Mouse (Mus musculus) cerebellum, adult 18-20 months (tissue): Measurements from ENCODE around the gene Cryl1.

Experiments used
- DNase-seq, 2 experiments: peaks; one replicate each; pipeline ENCODE4 v3.0.0; 2021

Cryl1 gene

DNA sequence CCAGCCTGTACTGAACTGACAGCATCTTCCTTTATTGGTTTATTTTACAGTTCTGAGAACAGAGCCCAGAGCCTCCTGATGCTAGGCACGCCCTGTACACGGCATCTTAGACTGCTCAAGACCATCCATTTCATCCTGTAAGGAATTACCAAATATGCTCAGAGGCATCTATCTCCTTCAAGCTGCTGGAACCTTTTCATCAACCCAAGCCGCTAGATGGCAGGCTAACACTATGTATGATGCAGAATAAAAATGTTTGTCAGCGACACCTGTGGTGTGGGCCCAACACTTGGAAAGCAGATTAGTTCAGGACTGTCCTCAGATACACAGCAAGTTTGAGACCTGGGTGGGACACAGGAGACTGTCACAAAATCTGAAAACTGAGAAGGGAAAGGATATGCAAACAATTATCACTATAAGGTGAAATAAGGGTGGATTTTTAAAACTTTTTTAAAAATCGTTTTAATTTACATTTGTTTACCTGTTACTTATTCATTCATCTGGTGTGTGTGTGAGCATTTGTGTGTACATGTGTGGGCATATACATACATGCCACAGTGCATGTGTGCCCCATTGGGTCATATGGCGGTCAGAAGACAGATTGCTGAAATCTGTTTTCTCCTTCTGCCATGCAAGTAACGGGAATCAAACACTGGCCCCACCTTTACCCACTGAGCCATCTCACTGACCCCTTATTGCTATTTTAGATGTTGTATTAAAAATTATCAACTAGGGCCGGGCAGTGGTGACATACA lies 25.8 kb downstream of the Cryl1 start:
- DNase-seq, result peak; percentile 76 to 81

- DNase-seq, result no peak
These were observed 31.0 kb downstream of the Cryl1 start for GRCm38 (mm10) chr14:57367327-57367726.

DNA sequence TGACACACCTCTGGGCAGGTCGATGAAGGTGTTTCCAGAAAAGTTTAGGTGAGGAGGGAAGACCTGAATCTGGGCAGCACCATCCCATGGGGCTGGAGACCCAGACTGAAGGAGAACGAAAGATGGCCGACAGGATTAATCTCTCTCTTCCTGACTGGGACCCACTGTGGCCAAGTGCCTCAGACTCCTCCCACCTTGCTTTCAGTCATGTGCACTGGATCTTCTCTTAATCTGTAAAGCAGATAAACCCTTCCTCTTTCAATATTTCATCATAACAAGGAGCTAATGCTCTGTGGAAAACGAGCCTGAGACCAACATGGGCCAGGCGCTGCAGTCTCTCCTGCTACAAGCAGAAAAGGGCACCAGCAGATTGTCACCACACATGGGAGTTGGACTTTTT lies 31.6 kb downstream of the Cryl1 start:
- no peak for DNase-seq

GRCm38 (mm10) chr14:57365341-57365740 lies 33.0 kb downstream of the Cryl1 start:
- no peak for DNase-seq

GRCm38 (mm10) chr14:57363833-57364232 lies 34.5 kb downstream of the Cryl1 start:
- DNase-seq, result no peak

GRCm38 (mm10) chr14:57362726-57363660 lies 35.3 kb downstream of the Cryl1 start:
- DNase-seq, result peak; percentile 64 to 67

GRCm38 (mm10) chr14:57357030-57357429 lies 41.3 kb downstream of the Cryl1 start:
- no peak for DNase-seq

GRCm38 (mm10) chr14:57351521-57352235 lies 46.7 kb downstream of the Cryl1 start:
- DNase-seq, result no peak

DNA sequence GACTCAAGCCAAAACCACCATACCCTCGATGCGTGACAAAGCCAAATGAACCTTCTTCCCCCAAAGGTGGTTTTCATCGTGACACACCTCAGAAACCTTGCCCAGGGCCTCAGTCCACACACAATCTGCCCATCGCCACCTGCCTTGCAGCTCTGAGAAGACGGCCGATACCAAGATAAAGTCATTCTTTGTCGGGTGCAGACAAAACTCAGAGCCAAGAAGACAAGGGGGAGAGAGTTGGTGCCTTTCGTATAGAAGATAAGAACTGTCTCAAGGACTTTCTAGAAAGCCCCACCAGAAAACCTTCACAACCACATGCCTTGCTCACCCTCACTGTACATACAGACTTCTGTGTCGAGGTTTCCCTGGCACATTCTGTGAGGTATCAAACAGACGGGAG lies 48.4 kb downstream of the Cryl1 start:
- DNase-seq, result no peak

DNA sequence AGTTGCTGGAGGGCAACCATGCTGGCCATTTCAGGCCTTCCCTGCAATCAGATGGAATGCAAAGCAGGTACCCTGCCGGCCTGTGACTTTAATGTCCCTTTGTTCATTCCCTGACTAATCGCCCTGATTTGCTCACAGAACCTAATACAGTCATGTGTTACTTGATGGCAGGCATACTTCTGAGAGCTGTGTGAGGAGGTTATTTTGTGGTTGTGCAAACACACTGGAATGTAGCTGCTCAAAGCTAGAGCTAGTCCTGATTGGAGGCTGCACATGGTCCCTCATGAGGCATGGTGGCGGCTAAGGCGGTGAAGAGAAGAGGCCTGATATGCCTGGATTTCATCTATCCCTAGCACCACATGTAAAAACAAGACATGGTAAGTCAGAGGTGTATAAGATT lies 50.2 kb downstream of the Cryl1 start:
- no peak for DNase-seq

GRCm38 (mm10) chr14:57346135-57346534 lies 52.2 kb downstream of the Cryl1 start:
- DNase-seq, result no peak

- DNase-seq, result no peak
These were observed 53.4 kb downstream of the Cryl1 start for GRCm38 (mm10) chr14:57344781-57345492.

DNA sequence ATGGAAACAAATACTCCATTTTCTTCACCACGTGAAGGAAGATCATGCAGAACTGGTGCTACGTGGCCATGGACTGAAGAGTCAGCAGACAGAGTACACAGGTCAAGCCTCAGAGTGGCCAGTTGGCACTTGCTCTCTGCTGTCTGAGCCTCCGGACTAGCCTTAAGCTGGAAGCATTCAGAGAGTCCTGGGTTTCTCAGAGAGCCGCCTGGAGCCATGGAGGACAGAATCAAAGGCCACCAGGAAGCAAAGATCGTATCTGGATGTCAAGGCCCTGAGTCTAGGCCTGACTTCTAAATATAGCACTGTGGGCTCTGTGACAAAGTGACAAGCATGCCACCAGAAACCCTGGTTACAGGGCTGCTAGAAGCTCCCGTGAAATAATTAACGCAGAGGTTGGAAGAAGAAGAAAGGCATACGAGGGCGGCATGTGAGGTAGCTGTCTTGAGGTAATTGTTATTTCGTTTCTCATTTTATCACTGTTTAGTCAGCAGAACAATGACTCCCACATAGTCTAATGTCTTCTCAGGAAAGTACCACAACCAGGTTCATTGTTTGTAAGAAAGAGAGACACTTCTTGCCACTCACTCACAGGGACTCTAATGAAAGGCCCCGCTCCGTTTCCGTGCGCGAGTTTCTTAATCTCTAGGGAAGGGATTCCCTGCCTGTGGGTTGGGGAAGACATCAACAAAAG lies 55.1 kb downstream of the Cryl1 start:
- no peak for DNase-seq

GRCm38 (mm10) chr14:57342316-57343055 lies 55.8 kb downstream of the Cryl1 start:
- no peak for DNase-seq

DNA sequence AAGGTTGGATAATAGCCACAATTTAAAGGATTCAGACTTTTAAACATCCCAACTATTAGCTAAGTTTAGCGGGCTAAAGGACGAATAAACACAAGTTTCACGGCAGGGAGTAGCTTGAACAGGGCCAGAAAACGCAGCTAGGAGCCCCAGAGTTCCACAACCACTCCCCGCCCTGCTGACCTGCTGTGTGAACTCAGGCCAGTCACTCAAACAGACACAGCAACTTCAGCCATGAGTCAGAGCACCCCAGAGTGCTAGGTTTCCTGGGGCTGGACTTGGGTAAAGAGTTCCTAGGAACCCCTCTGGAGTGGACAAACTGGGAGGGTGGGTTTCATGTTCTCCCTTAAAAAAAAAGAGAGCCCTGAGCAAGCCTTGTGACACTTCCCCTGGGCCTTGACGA lies 59.7 kb downstream of the Cryl1 start:
- DNase-seq, result no peak

DNA sequence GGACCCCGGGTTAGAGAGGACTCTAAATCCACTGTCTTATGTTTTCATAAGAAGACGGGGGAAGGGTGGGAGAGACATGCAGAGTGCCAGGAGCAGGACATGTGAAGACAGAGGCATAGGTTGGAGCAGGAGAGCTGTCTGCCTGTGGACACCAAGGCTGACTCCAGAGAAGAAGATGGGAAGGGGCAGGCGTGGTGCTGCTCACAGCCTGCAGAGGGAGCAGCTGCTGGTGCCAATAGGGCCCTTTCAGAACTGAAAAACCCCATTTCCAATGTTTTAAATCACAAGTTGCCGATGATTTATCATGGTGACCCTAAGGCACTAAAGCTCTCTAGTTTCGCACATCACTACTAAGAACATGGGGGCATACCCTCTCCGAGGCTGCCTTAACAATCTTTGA lies 63.5 kb downstream of the Cryl1 start:
- DNase-seq, result no peak

- DNase-seq, result no peak
These were observed 65.8 kb downstream of the Cryl1 start for GRCm38 (mm10) chr14:57332503-57332902.

- DNase-seq, result no peak
These were observed 67.2 kb downstream of the Cryl1 start for GRCm38 (mm10) chr14:57331097-57331496.

DNA sequence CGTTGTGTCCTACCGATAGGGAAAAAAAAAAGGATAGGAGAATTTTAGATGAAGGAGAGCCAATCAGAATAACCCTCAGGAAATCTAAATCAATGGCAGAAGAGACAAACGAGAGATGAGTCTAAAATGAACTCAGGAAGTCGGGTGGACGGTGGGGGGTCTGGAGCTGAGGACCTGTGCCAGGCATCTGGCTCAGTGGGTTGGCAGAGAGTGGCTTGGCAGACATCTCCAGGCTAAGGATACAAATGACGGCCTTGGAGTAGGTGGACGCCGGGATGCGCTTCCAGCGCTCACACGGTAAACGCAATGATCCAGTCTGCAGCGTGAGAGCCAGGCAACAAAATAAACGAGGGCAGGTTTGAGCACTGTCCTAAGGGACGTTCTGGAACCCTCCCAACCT lies 68.7 kb downstream of the Cryl1 start:
- peak; percentile 42 to 53 for DNase-seq

- no peak for DNase-seq
These were observed 71.6 kb downstream of the Cryl1 start for GRCm38 (mm10) chr14:57326771-57327170.

DNA sequence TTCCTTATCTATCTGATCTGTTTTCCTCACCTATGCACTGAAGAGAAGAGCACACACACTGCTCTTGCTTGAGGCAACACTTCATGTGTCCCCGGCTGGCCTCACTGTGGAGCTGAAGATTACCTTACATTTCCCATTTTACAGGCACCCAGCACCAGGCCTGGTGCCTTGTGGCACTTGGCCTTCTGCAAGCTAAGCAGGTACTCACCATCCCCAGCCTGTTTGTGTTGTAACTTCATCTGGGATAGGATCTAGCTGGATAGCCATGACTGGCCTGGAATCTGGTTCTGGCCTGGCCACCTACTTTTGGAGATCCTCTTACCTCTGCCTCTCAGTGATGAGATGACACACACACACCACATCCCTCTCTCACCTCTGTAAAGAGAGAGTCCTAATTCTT lies 79.5 kb downstream of the Cryl1 start:
- DNase-seq, result no peak
